Mouse (Mus musculus) liver, embryonic 16.5 days (tissue): ENCODE measurements around the gene Impad1. TPM values are rescaled to one million over a fixed set of nuclear protein-coding genes. Genes with fewer than 3 reads are reported as not detected.

ENCODE experiments used
- ATAC-seq: fragments of 200-750 bp; cut with Nextera tagmentation; 2 replicates; pipeline ENCODE4 v1.8.0; 2017; ENCODE audit warnings: low read depth, mild to moderate bottlenecking, moderate number of reproducible peaks, moderate library complexity
- H3K27ac ChIP-seq: fragments of 300-500 bp; sonication (generic); 2 replicates; pipeline ENCODE4 v1.5.1; 2014; ENCODE audit warnings: mild to moderate bottlenecking, low read length
- H3K27me3 ChIP-seq: fragments of 300-500 bp; sonication (generic); 2 replicates; pipeline ENCODE4 v1.6.1; 2014; ENCODE audit warnings: low read depth, low read length, mixed read lengths; ENCODE audit not compliant: control insufficient read depth, insufficient read depth
- H3K36me3 ChIP-seq: fragments of 300-500 bp; sonication (generic); 2 replicates; pipeline ENCODE4 v1.6.1; 2014; ENCODE audit warnings: mild to moderate bottlenecking; ENCODE audit not compliant: control insufficient read depth, insufficient read depth
- H3K4me1 ChIP-seq: fragments of 300-500 bp; sonication (generic); 2 replicates; pipeline ENCODE4 v1.6.1; 2014; ENCODE audit warnings: low read depth, low read length, mixed read lengths; ENCODE audit not compliant: control insufficient read depth
- H3K4me2 ChIP-seq: fragments of 300-500 bp; sonication (generic); 2 replicates; pipeline ENCODE4 v1.6.1; 2014; ENCODE audit warnings: low read depth, low read length, mixed read lengths
- H3K4me3 ChIP-seq: fragments of 300-500 bp; sonication (generic); 2 replicates; pipeline ENCODE4 v1.5.1; 2014; ENCODE audit warnings: low read depth, mild to moderate bottlenecking, low read length
- H3K9ac ChIP-seq: fragments of 300-500 bp; sonication (generic); 2 replicates; pipeline ENCODE4 v1.6.1; 2014; ENCODE audit warnings: low read depth, low read length
- H3K9me3 ChIP-seq: fragments of 300-500 bp; sonication (generic); replicated peaks from 2 replicates; pipeline ENCODE4 v1.6.1; 2016; ENCODE audit warnings: low read length; ENCODE audit not compliant: control insufficient read depth
- WGBS: fragments of 180-500 bp; shearing (Covaris S2); extraction: QIAGEN DNeasy Blood & Tissue Kit; methylation state at CpG from one replicate; pipeline ENCODE4 v1.1.7; 2014; ENCODE audit not compliant: insufficient replicate concordance; 5-methylcytosine and 5-hydroxymethylcytosine counted together
- polyA plus RNA-seq: library from polyadenylated mRNA; unstranded; fragments of >200 nt; fragmentation: Nextera tagmentation; extraction: Ambion mirVana; gene quantifications from 2 replicates; pipeline ENCODE4 v1.2.1, GENCODE M21; 2015

The Impad1 gene
- polyA plus RNA-seq, 1 experiment from 2014 or later, result 5.6 TPM

GRCm38 (mm10) chr4:4723821-4724220 lies 69.3 kb downstream of the Impad1 start:
- no peak overlapping the region for H3K4me3 ChIP-seq
- H3K4me1 ChIP-seq, result no peaks in the 10 kb centered on the region
- H3K9me3 ChIP-seq, result no peaks in the 10 kb centered on the region
- H3K27me3 ChIP-seq, result no peaks in the 10 kb centered on the region
- no peak overlapping the region for H3K9ac ChIP-seq
- no peak overlapping the region for H3K4me2 ChIP-seq
- no peaks in the 10 kb centered on the region for H3K36me3 ChIP-seq
- no peak overlapping the region for H3K27ac ChIP-seq
- no peak for ATAC-seq
- 53% methylated on average over 8 of the region's 8 CpGs for WGBS

GRCm38 (mm10) chr4:4722081-4722480 lies 71.1 kb downstream of the Impad1 start:
- Histone ChIP-seq H3K27me3 (no peaks in the 10 kb centered on the region), H3K27ac (no peak overlapping the region), H3K9ac (no peak overlapping the region), H3K4me3 (no peak overlapping the region), H3K9me3 (no peaks in the 10 kb centered on the region), H3K36me3 (no peaks in the 10 kb centered on the region), H3K4me2 (no peak overlapping the region), H3K4me1 (no peaks in the 10 kb centered on the region)
- no peak for ATAC-seq
- 17% methylated on average over 1 of the region's 1 CpGs for WGBS

- WGBS, result 41% methylated on average over 4 of the region's 4 CpGs
- no peak overlapping the region for H3K27ac ChIP-seq
- no peak for ATAC-seq
- H3K9me3 ChIP-seq, result no peaks in the 10 kb centered on the region
- no peaks in the 10 kb centered on the region for H3K27me3 ChIP-seq
- H3K4me2 ChIP-seq, result no peak overlapping the region
- H3K4me1 ChIP-seq, result no peaks in the 10 kb centered on the region
- H3K4me3 ChIP-seq, result no peak overlapping the region
- no peak overlapping the region for H3K9ac ChIP-seq
- H3K36me3 ChIP-seq, result no peaks in the 10 kb centered on the region
Measured at GRCm38 (mm10) chr4:4717763-4718347, 75.3 kb downstream of the Impad1 start.
